In the genomic region with DNA sequence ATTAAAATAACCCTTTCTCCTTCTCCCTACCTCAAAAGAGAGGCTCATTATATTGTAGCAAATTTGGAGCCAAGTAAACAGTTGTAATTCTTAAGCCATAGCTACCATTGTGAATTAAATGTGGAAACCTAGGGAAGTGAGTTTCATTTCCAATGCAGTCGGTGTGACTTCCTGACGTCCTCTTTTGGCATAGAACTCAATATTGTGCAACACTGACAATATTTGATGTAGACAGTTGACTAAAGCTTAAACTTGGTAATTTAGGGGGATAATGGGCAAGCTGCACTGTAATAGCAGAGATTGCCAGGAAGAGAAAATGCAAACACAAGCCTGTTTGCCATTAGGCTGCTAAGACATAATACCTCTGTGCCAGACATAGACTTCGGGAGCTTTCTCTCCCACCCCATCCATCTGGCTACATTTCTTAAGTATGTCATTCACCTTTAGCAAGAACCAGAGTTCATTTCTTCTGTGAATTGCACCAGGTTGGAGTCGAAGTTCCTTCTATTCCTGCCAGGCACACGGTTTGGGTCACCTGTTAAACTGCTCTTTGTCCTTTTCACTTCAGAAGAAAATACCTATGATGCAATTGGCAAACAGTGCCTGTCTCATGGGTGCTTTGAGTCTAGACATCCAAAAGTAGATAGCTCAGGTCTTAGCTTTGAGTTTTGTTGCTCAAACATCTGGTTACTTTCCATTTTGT, we compare ENCODE assay signal across 13 mouse cellular contexts. TPM values are rescaled to one million over a fixed set of nuclear protein-coding genes. Genes with fewer than 3 reads are reported as not detected.
A peak's percentile ranks its signal among the peaks of the same experiment; 100 is the strongest.
DNase-seq lines count a peak whose midpoint lies in the region; ATAC-seq and TF ChIP-seq lines count a peak whose summit lies in the region.
"Had no signal": no experiment of that assay in that cellular context is flagged by ENCODE, and none has a peak within 500 bp of the region (broad histone marks: within the 10 kb centered on the region; RNA-seq: fewer than 3 reads in every experiment).

No protein-coding gene starts in this region.

- H3K4me1 ChIP-seq in lung, embryonic 16.5 days (replicated peaks; ENCODE audit: control insufficient read depth, insufficient read depth, low read length) = peaks cover 73% of the 10 kb centered on the region
- H3K4me1 ChIP-seq in lung, adult 2 months (ENCODE audit: control insufficient read depth, insufficient read depth, low read length) = peaks cover 63% of the 10 kb centered on the region

- no peak for TF ChIP-seq CTCF in lung, adult 2 months (IDR thresholded peaks at IDR 0.05; ENCODE audit: insufficient read depth, low read length)

- H3K9ac ChIP-seq in lung, embryonic 16.5 days (ENCODE audit: low read length) = no peak overlapping the region
- H3K9ac ChIP-seq: hindbrain, embryonic 12.5 days; midbrain, embryonic 13.5 days had no signal

- H3K4me3 ChIP-seq in lung, embryonic 16.5 days (ENCODE audit: low read length) = no peak overlapping the region
- H3K4me3 ChIP-seq in lung, adult 2 months (replicated peaks; ENCODE audit: extremely low read depth, low read depth, low read length) = no peak overlapping the region
- H3K4me3 ChIP-seq: hindbrain, embryonic 12.5 days; midbrain, embryonic 13.5 days had no signal

- no peaks in the 10 kb centered on the region for H3K36me3 ChIP-seq in lung, embryonic 16.5 days (ENCODE audit: control insufficient read depth, insufficient read depth, low read length)
- H3K36me3 ChIP-seq: hindbrain, embryonic 12.5 days; midbrain, embryonic 13.5 days had no signal

- no peaks in the 10 kb centered on the region for H3K9me3 ChIP-seq in lung, embryonic 16.5 days (ENCODE audit: control insufficient read depth, low read length)
- H3K9me3 ChIP-seq: hindbrain, embryonic 12.5 days; midbrain, embryonic 13.5 days had no signal

- peak; percentile 54 for DNase-seq in heart, adult 8-10 months (ENCODE audit: low spot score)
- DNase-seq in heart, postnatal 14 days = no peak
- no peak for DNase-seq in lung, adult 2 months
- peak; percentile 49 to 69 for DNase-seq in kidney, postnatal 36 days
- DNase-seq in yolk sac, embryonic 10.5 days (ENCODE audit: low spot score) = peak; percentile 76
- DNase-seq: cerebellum, postnatal 25 days; left cerebral cortex, postnatal 4 days; right cerebral cortex, postnatal 14 days; thymus, postnatal 4 days had no signal

- H3K27me3 ChIP-seq in lung, embryonic 16.5 days (ENCODE audit: control insufficient read depth, insufficient read depth, low read depth, low read length) = no peaks in the 10 kb centered on the region
- H3K27me3 ChIP-seq: hindbrain, embryonic 12.5 days; midbrain, embryonic 13.5 days had no signal

- ATAC-seq in lung, embryonic 16.5 days (ENCODE audit: low read depth) = no peak
- no peak for ATAC-seq in erythroblast, adult 5-6 weeks (replicated peaks; ENCODE audit: low FRiP score, poor library complexity, severe bottlenecking)
- ATAC-seq: midbrain, embryonic 13.5 days had no signal

- peak overlapping the region; percentile 48 for H3K27ac ChIP-seq in lung, embryonic 16.5 days (ENCODE audit: low read length)
- H3K27ac ChIP-seq: hindbrain, embryonic 12.5 days; midbrain, embryonic 13.5 days had no signal

- intact Hi-C loops in heart, postnatal 14 days (cut with DNase I) = no loop called here

- 26% methylated on average over 5 of the region's 5 CpGs for WGBS in lung, embryonic 16.5 days
- WGBS in lung, adult 2 months = 34% methylated on average over 5 of the region's 5 CpGs

- no peak for TF ChIP-seq POLR2A in lung, adult 2 months (IDR thresholded peaks at IDR 0.05; ENCODE audit: borderline replicate concordance, extremely low read depth, low read depth, low read length)

- H3K4me2 ChIP-seq in lung, embryonic 16.5 days (ENCODE audit: low read depth, low read length) = no peak overlapping the region
- H3K4me2 ChIP-seq: hindbrain, embryonic 12.5 days; midbrain, embryonic 13.5 days had no signal

RNA-seq across cellular contexts. Expression of a gene that starts 5.2 kb away (rescaled TPM):
- 10 to 100 TPM; 63.9 to 82.9 (median 76.6) TPM for total RNA-seq in heart, adult 8-10 months (2022)
- 10 to 100 TPM; 67.5 to 70.7 TPM for total RNA-seq in heart, postnatal 14 days (2021)
- polyA plus RNA-seq in lung, embryonic 16.5 days (2015; fragmentation: Nextera tagmentation; extraction: Ambion mirVana) = 16.0 TPM in 2 replicates
- 9.4 and 15.2 TPM in 2 replicates for polyA plus RNA-seq in lung, adult 2 months (2012; rRNA removed)
- total RNA-seq in erythroblast, adult 5-6 weeks (2015; ENCODE audit: low replicate concordance) = 39.4 and 45.4 TPM in 2 replicates
- 59.4 and 83.1 TPM in 2 replicates for total RNA-seq in erythroblast, adult 5-6 weeks (2017; ENCODE audit: low replicate concordance)

Comparison
In these comparisons a context has a peak if more than half of its experiments do, and no peak if none do; other contexts are left out.
1. DNase-seq: peak in heart, adult 8-10 months (single experiment), kidney, postnatal 36 days (2 of 2) and yolk sac, embryonic 10.5 days (single experiment); none in heart, postnatal 14 days (0 of 2) and lung, adult 2 months (single experiment).